Mouse (Mus musculus): ENCODE data around the gene Gpr84. TPM values are rescaled to one million over a fixed set of nuclear protein-coding genes. Genes with fewer than 3 reads are reported as not detected.

Gene Gpr84
- polyA plus RNA-seq, 1 experiment: 0.22 TPM

GRCm38 (mm10) chr15:103297313-103297712, 13.1 kb downstream of the Gpr84 start:
- H3K4me1 ChIP-seq (ENCODE audit: control insufficient read depth, insufficient read depth, low read length): no peaks in the 10 kb centered on the region
- 71% methylated on average over 6 of the region's 6 CpGs for WGBS
- no peak overlapping the region for H3K4me3 ChIP-seq (replicated peaks; ENCODE audit: extremely low read depth, low read depth, low read length)
- TF ChIP-seq POLR2A (IDR thresholded peaks at IDR 0.05; ENCODE audit: borderline replicate concordance, extremely low read depth, low read depth, low read length): no peak
- no peak for TF ChIP-seq CTCF (IDR thresholded peaks at IDR 0.05; ENCODE audit: insufficient read depth, low read length)
- no peak for DNase-seq

GRCm38 (mm10) chr15:103295851-103296250, 14.6 kb downstream of the Gpr84 start:
- WGBS: 36% methylated on average over 5 of the region's 5 CpGs
- DNase-seq: no peak
- TF ChIP-seq POLR2A (IDR thresholded peaks at IDR 0.05; ENCODE audit: borderline replicate concordance, extremely low read depth, low read depth, low read length): no peak
- TF ChIP-seq CTCF (IDR thresholded peaks at IDR 0.05; ENCODE audit: insufficient read depth, low read length): no peak
- no peak overlapping the region for H3K4me3 ChIP-seq (replicated peaks; ENCODE audit: extremely low read depth, low read depth, low read length)
- no peaks in the 10 kb centered on the region for H3K4me1 ChIP-seq (ENCODE audit: control insufficient read depth, insufficient read depth, low read length)

- WGBS: 83% methylated on average over 2 of the region's 2 CpGs
- Histone ChIP-seq H3K4me1 (ENCODE audit: control insufficient read depth, insufficient read depth, low read length) (no peaks in the 10 kb centered on the region), H3K4me3 (replicated peaks; ENCODE audit: extremely low read depth, low read depth, low read length) (no peak overlapping the region)
- TF ChIP-seq CTCF (IDR thresholded peaks at IDR 0.05; ENCODE audit: insufficient read depth, low read length) (no peak), POLR2A (IDR thresholded peaks at IDR 0.05; ENCODE audit: borderline replicate concordance, extremely low read depth, low read depth, low read length) (no peak)
- DNase-seq: no peak
Measured at GRCm38 (mm10) chr15:103294649-103295048, 15.8 kb downstream of the Gpr84 start.

- TF ChIP-seq CTCF (IDR thresholded peaks at IDR 0.05; ENCODE audit: insufficient read depth, low read length) (no peak), POLR2A (IDR thresholded peaks at IDR 0.05; ENCODE audit: borderline replicate concordance, extremely low read depth, low read depth, low read length) (no peak)
- 96% methylated on average over 2 of the region's 2 CpGs for WGBS
- H3K4me1 ChIP-seq (ENCODE audit: control insufficient read depth, insufficient read depth, low read length): no peaks in the 10 kb centered on the region
- no peak overlapping the region for H3K4me3 ChIP-seq (replicated peaks; ENCODE audit: extremely low read depth, low read depth, low read length)
- no peak for DNase-seq
Measured at GRCm38 (mm10) chr15:103293375-103293774, 17.0 kb downstream of the Gpr84 start.

GRCm38 (mm10) chr15:103292673-103293345, 17.6 kb downstream of the Gpr84 start:
- no peak for DNase-seq
- 73% methylated on average over 4 of the region's 4 CpGs for WGBS
- Histone ChIP-seq H3K4me1 (ENCODE audit: control insufficient read depth, insufficient read depth, low read length) (no peaks in the 10 kb centered on the region), H3K4me3 (replicated peaks; ENCODE audit: extremely low read depth, low read depth, low read length) (no peak overlapping the region)
- TF ChIP-seq CTCF (IDR thresholded peaks at IDR 0.05; ENCODE audit: insufficient read depth, low read length) (no peak), POLR2A (IDR thresholded peaks at IDR 0.05; ENCODE audit: borderline replicate concordance, extremely low read depth, low read depth, low read length) (no peak)

GRCm38 (mm10) chr15:103290843-103291242, 19.6 kb downstream of the Gpr84 start:
- no peak for DNase-seq
- H3K4me1 ChIP-seq (ENCODE audit: control insufficient read depth, insufficient read depth, low read length): peaks cover 6% of the 10 kb centered on the region
- TF ChIP-seq CTCF (IDR thresholded peaks at IDR 0.05; ENCODE audit: insufficient read depth, low read length) (no peak), POLR2A (IDR thresholded peaks at IDR 0.05; ENCODE audit: borderline replicate concordance, extremely low read depth, low read depth, low read length) (no peak)
- WGBS: 87% methylated on average over 9 of the region's 9 CpGs
- no peak overlapping the region for H3K4me3 ChIP-seq (replicated peaks; ENCODE audit: extremely low read depth, low read depth, low read length)

- Histone ChIP-seq H3K4me3 (replicated peaks; ENCODE audit: extremely low read depth, low read depth, low read length) (no peak overlapping the region), H3K4me1 (ENCODE audit: control insufficient read depth, insufficient read depth, low read length) (peaks cover 8% of the 10 kb centered on the region)
- DNase-seq: no peak
- no peak for TF ChIP-seq CTCF (IDR thresholded peaks at IDR 0.05; ENCODE audit: insufficient read depth, low read length)
- no peak for TF ChIP-seq POLR2A (IDR thresholded peaks at IDR 0.05; ENCODE audit: borderline replicate concordance, extremely low read depth, low read depth, low read length)
- 74% methylated on average over 6 of the region's 6 CpGs for WGBS
Measured at GRCm38 (mm10) chr15:103290417-103290816, 20.0 kb downstream of the Gpr84 start.

- DNase-seq: no peak
- H3K4me1 ChIP-seq (ENCODE audit: control insufficient read depth, insufficient read depth, low read length): peaks cover 8% of the 10 kb centered on the region
- TF ChIP-seq POLR2A (IDR thresholded peaks at IDR 0.05; ENCODE audit: borderline replicate concordance, extremely low read depth, low read depth, low read length) (no peak), CTCF (IDR thresholded peaks at IDR 0.05; ENCODE audit: insufficient read depth, low read length) (no peak)
- H3K4me3 ChIP-seq (replicated peaks; ENCODE audit: extremely low read depth, low read depth, low read length): no peak overlapping the region
- 75% methylated on average over 5 of the region's 5 CpGs for WGBS
Measured at GRCm38 (mm10) chr15:103289600-103289999, 20.8 kb downstream of the Gpr84 start.

- Histone ChIP-seq H3K4me3 (replicated peaks; ENCODE audit: extremely low read depth, low read depth, low read length) (no peak overlapping the region), H3K4me1 (ENCODE audit: control insufficient read depth, insufficient read depth, low read length) (peaks cover 8% of the 10 kb centered on the region)
- no peak for TF ChIP-seq CTCF (IDR thresholded peaks at IDR 0.05; ENCODE audit: insufficient read depth, low read length)
- no peak for TF ChIP-seq POLR2A (IDR thresholded peaks at IDR 0.05; ENCODE audit: borderline replicate concordance, extremely low read depth, low read depth, low read length)
- WGBS: 28% methylated on average over 1 of the region's 1 CpGs
- DNase-seq: no peak
Measured at GRCm38 (mm10) chr15:103285778-103286417, 24.5 kb downstream of the Gpr84 start.

- WGBS: 41% methylated on average over 2 of the region's 2 CpGs
- TF ChIP-seq CTCF (IDR thresholded peaks at IDR 0.05; ENCODE audit: insufficient read depth, low read length) (peak; percentile 29; the same call in 1 of the 2 replicates), POLR2A (IDR thresholded peaks at IDR 0.05; ENCODE audit: borderline replicate concordance, extremely low read depth, low read depth, low read length) (no peak)
- H3K4me1 ChIP-seq (ENCODE audit: control insufficient read depth, insufficient read depth, low read length): peaks cover 8% of the 10 kb centered on the region
- no peak overlapping the region for H3K4me3 ChIP-seq (replicated peaks; ENCODE audit: extremely low read depth, low read depth, low read length)
- no peak for DNase-seq
Measured at GRCm38 (mm10) chr15:103284647-103285046, 25.8 kb downstream of the Gpr84 start.
